Mouse (Mus musculus): Measurements from ENCODE around the gene Casz1. TPM values are rescaled to one million over a fixed set of nuclear protein-coding genes. Genes with fewer than 3 reads are reported as not detected.

Casz1 gene
- total RNA-seq, 2 experiments from 2014 or later: 0.61 to 0.62 TPM

- no peak for DNase-seq (ENCODE audit: low spot score in 2 of 2)
These were observed 38.1 kb downstream of the Casz1 start for GRCm38 (mm10) chr4:148842302-148842701.

GRCm38 (mm10) chr4:148844921-148845320 lies 40.7 kb downstream of the Casz1 start:
- DNase-seq (ENCODE audit: low spot score in 2 of 2): no peak

- DNase-seq (ENCODE audit: low spot score in 2 of 2): peak in 1 of 2 experiments; percentile 23
These were observed 42.0 kb downstream of the Casz1 start for GRCm38 (mm10) chr4:148846203-148846602.

GRCm38 (mm10) chr4:148846724-148847123 lies 42.5 kb downstream of the Casz1 start:
- DNase-seq (ENCODE audit: low spot score in 2 of 2): no peak

DNA sequence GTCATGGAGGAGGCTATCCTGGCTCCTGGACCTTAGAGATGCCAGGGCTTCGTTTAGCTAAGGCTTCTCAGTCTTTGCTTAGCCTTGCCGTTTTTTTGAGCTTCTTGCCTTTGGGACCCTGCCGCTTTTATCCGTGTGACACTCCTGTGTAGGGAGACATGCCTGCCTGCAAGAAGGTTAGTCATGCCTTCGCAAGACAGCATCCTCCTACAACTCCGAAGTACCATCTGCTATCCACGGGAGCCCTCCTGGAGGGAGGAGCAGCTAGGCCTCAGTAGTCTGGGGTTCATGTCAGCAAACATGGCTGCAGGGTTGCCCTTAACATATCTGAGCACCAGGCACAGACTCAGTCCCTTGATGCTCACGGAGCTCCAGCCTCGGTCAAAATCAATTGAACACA lies 43.4 kb downstream of the Casz1 start:
- no peak for DNase-seq (ENCODE audit: low spot score in 2 of 2)

- no peak for DNase-seq (ENCODE audit: low spot score in 2 of 2)
These were observed 45.2 kb downstream of the Casz1 start for GRCm38 (mm10) chr4:148849437-148849836.

DNA sequence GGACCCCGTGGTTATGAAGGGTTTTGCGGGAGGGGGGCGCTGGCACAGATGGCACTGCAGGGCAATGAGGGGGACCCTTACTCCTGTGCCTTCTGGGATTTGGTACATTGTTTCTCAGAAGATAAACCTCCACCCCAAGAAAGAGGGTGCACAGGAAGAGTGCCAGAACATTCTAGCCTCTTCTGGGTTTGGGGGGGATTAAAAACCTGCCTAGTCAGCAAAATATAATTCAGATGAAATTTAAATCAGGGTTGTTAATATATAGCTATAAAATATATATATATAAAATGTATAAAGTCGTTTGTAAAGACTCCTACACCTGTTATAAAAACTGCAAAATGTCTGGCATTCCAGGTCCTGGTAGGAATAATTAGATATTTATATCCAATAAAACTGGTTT lies 48.8 kb downstream of the Casz1 start:
- no peak for DNase-seq (ENCODE audit: low spot score in 2 of 2)

DNA sequence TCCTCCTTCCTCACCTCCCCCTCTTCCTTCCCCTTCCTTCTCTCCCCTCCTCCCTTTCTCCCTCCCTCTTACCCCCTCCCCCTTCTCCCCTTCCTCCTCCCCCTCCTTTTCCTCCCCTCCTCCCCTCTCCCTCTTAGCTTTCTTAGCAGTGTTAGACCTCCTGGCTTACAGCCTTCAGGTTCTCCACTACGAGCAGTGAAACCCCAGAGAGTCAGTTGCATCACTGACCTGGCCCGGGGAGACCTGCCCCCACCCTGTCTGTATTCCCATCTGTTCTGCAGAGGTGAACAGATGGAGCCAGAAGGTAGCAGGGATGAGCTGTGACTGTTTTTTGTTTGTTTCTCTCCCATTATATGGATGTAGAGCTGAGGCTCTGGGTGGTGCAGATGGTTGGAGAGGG lies 49.9 kb downstream of the Casz1 start:
- no peak for DNase-seq (ENCODE audit: low spot score in 2 of 2)

DNA sequence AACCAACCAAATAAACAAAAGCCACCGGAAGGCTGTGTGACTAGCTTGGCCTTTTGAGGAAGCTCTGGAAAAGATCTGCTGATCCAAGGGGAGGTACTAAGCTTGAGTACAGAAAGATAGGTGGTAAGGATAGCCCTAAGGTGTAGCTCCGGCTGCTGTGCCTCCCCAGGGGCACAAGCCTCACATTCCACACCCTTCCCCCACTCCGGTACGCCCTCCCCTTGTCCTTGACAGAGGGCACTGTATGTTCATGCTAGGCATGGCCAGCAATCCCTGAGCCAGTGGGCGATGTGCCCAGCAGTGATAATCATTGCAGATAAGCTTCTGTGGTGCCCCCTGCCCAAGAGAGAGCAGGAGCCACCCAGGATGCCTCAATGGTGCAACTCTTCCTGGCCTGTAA lies 51.3 kb downstream of the Casz1 start:
- DNase-seq (ENCODE audit: low spot score in 2 of 2): no peak

- no peak for DNase-seq (ENCODE audit: low spot score in 2 of 2)
These were observed 52.0 kb downstream of the Casz1 start for GRCm38 (mm10) chr4:148856216-148856615.

GRCm38 (mm10) chr4:148857398-148858084 lies 53.3 kb downstream of the Casz1 start:
- no peak for DNase-seq (ENCODE audit: low spot score in 2 of 2)

DNA sequence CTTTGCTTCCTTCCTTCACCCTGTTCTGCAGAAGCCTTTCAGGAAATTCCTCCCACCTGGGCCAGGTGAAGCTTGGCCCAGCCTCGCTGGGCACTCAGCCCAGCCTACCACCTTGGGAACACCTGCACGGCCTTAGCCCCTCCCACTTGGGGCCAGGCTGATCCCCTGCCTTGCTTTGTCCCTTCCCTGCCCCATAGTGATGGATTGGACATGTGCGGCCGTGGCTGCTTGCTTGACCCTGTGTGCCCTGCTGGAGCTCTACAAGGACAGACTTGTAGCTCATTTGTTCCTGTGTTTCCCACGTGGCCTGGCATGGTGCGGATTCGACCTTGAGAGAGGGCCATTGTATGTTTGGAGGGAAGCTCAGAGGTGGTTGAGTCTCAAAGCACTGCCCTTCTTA lies 54.0 kb downstream of the Casz1 start:
- DNase-seq (ENCODE audit: low spot score in 2 of 2): no peak

DNA sequence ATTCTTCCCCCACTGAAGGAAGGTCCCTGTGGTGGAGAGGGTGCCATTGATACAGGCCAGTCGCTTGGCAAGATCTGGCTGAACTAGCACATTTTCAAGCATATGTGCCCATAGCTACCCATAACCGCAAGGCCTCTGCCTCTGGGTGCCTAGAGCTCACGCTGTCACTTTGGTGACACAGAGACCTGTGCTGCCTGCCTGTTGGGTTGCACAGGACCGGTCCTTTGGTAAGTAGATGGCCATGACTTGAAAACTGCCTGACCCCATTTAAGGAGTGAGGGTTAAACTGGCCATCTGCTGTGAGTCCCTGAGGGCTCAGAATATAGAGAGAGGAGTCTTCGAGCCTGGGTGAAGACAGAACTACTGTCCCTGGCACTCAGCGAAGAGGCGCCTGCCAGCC lies 55.2 kb downstream of the Casz1 start:
- no peak for DNase-seq (ENCODE audit: low spot score in 2 of 2)

- DNase-seq (ENCODE audit: low spot score in 2 of 2): peak in 1 of 2 experiments; percentile 23
These were observed 55.8 kb downstream of the Casz1 start for GRCm38 (mm10) chr4:148859906-148860491.

DNA sequence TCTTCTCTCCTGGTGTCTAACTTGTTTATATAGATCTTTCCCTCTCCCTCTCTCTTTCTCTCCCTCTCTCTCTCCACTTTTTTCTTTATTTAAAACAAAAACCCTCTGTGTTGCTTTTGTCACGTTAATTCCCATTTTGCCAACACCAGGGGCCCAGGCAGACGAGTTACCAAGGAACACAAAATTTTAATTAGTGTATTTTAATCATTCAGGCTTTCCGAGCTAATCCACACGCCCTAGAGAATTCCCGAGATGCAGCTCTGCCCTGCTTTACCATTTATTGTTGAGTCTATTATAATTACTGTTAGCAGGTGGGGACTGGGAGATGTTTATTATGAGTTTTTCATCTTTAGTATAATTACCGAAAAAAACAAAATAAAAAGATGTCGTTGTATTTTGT lies 56.4 kb downstream of the Casz1 start:
- no peak for DNase-seq (ENCODE audit: low spot score in 2 of 2)

DNA sequence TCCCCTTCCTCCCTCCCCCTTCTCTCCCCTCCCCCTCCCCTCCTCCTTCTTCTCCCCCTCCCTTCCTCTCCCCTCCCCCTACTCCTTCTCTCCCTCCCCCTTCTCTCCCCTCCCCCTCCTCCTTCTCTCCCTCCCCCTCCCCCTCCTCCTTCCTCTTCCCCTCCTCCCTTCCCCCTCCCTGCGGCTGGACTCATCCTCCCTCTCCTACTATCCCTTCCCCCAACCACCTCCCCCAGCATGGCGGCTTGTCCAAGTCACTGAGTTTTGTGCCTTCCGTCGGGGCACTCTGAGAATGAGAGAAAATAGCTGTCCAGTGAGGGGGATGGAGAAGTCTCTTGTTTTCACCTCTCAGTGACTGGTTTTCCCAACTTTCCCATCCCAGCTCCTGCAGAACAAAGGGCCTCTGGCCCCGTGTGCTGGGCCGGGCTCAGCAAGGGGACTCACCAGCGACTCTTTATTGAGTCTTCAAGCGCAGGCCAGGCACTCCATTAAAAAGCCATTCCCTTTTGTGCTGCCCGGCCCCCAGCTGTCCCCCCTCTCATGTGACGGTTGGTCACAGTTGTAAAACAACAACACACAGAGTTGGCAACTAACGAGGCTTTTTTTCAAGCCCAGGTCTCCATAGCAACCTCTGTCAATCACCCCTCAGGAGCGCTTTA lies 62.7 kb downstream of the Casz1 start:
- no peak for DNase-seq (ENCODE audit: low spot score in 2 of 2)

GRCm38 (mm10) chr4:148867721-148868397 lies 63.6 kb downstream of the Casz1 start:
- no peak for DNase-seq (ENCODE audit: low spot score in 2 of 2)

GRCm38 (mm10) chr4:148869566-148869965 lies 65.3 kb downstream of the Casz1 start:
- DNase-seq (ENCODE audit: low spot score in 2 of 2): peak in 1 of 2 experiments; percentile 11

DNA sequence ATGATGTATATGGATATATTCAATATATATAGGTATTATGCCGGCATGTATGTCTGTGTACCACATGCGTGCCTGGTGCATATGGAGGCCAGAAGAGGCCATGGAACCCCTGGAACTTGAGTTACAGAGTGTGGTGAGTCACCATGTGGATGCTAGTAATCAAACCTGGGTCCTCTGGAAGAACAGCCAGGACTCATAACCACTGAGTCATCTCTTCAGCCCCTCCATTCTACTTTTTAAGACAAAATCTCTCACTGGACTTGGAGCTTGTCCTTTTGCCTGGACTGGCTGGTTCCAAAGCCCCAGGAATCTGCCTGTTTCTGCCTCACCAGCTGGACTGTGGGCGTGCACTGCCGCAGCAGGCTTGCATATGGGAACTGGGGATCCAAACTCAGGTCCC lies 66.3 kb downstream of the Casz1 start:
- DNase-seq (ENCODE audit: low spot score in 2 of 2): no peak

DNA sequence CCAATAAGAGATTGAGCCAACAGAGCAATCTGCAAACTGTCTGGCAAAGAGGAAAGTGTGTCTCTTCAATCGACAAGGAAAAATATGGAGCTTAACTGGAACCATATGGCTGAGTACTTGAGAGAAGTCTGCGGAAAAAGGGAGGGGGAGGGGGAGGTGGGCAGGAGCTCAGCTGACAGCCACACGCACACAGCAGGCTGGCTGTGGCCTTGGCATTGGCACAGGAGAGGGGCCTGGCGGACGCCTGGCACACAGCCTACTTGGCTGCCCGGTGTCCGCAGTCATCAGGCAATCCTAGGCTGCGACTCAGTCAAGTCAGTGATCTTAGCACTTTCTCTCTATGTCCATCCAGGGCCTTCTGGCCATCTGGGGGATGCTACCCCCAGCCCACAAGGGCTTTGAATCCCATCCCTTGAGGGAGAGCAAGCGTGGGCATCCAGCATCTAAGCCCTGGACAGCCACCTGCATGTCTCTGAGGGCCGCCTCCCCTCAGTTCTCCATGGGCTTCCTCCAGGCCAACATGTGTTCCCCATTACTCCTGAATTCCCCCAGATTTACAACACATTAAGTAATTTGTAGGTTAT lies 67.6 kb downstream of the Casz1 start:
- peak in 1 of 2 experiments; percentile 36 for DNase-seq (ENCODE audit: low spot score in 2 of 2)

GRCm38 (mm10) chr4:148872372-148872771 lies 68.1 kb downstream of the Casz1 start:
- DNase-seq (ENCODE audit: low spot score in 2 of 2): no peak

DNA sequence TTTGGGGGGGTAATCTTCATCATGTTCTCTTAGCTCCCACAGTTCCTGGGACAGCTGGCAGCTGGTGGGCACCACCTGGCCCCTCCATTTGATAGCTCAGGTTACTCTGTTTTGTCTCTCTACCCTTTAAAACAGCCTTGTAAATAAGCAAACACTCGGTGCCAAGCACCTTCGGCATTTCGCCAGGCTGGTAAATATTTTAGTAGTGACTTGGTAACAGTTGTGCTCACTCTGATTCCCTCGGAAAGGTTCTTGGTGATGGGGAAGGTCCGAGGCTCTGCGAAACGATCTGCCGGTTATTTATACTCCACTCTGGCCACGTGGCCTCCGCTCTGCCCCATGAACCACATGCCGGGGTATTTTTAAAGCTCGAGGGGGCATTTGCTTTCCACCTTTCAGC lies 68.6 kb downstream of the Casz1 start:
- DNase-seq (ENCODE audit: low spot score in 2 of 2): no peak

Data from layer of hippocampus, adult 18-20 months (tissue).